Mouse (Mus musculus): Measurements from ENCODE around the gene Rgs2.

DNA sequence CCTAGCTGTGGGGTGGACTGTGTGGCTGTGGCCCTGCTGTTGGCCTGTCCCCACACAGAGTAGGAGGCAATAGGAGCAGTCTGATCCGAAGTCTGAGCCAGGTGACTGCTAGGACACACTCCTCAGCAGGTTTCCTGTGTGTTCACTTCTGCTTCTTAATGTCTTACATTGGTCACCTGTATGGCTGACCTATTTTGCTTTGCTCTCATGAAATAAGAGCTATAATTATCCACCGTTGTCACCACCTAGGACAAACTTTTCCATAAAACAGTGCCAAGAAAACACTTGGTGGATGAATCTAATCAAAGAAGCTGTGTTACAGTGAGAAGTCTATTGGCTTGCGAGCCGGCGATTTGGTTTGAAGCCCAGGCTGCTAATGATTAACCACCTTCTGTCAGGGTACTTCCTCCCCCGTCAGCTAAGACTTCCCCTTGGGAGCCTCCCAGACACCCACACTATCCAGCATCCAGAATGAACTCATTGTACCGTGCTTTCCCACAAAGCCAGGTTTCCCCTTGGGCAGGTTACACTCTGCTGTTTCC lies 14.5 kb upstream of the Rgs2 start:
- TF ChIP-seq EP300 (IDR thresholded peaks at IDR 0.05; ENCODE audit: low read depth in 1 of 2, low read length in 2 of 2) = no peak
- TF ChIP-seq ZNF384 (IDR thresholded peaks at IDR 0.05; ENCODE audit: low read depth, low read length) = no peak
- no peak for TF ChIP-seq POLR2AphosphoS2 (IDR thresholded peaks at IDR 0.05; ENCODE audit: low read length)
- no peak for TF ChIP-seq CTCF (IDR thresholded peaks at IDR 0.05 in 2 of 3, conservative IDR thresholded peaks at IDR 0.05 in 1 of 3; ENCODE audit: control insufficient read depth in 1 of 3, insufficient read depth in 1 of 3, low read depth in 2 of 3, low read length in 3 of 3, poor library complexity in 1 of 3, severe bottlenecking in 1 of 3)
- TF ChIP-seq MEF2A (IDR thresholded peaks at IDR 0.05; ENCODE audit: extremely low read depth, insufficient replicate concordance, low read depth, low read length, poor library complexity, severe bottlenecking) = no peak
- no peak for TF ChIP-seq CHD1 (IDR thresholded peaks at IDR 0.05; ENCODE audit: low read depth, low read length)
- TF ChIP-seq JUND (IDR thresholded peaks at IDR 0.05; ENCODE audit: low read depth, low read length) = no peak
- TF ChIP-seq POLR2A (IDR thresholded peaks at IDR 0.05; ENCODE audit: control insufficient read depth in 1 of 2, insufficient read depth in 1 of 2, low read depth in 1 of 2, low read length in 2 of 2, poor library complexity in 1 of 2) = no peak
- TF ChIP-seq USF1 (IDR thresholded peaks at IDR 0.05; ENCODE audit: low read depth, low read length) = no peak
- TF ChIP-seq RAD21 (IDR thresholded peaks at IDR 0.05; ENCODE audit: low read depth, low read length) = no peak
- TF ChIP-seq ZMIZ1 (IDR thresholded peaks at IDR 0.05; ENCODE audit: low read depth, low read length) = no peak
- TF ChIP-seq MAX (IDR thresholded peaks at IDR 0.05; ENCODE audit: low read length) = no peak

Measured in MEL (cell line).